Mouse (Mus musculus): Measurements from ENCODE around the gene Aoah.

GRCm38 (mm10) chr13:21005642-21006320 is 211.9 kb downstream of the Aoah start:
- TF ChIP-seq HCFC1 (IDR thresholded peaks at IDR 0.05; ENCODE audit: low read depth, low read length), result no peak
- TF ChIP-seq CTCF (conservative IDR thresholded peaks at IDR 0.05 in 1 of 2, IDR thresholded peaks at IDR 0.05 in 1 of 2; ENCODE audit: low read depth in 2 of 2, low read length in 2 of 2), result no peak
- no peak for TF ChIP-seq MYC (IDR thresholded peaks at IDR 0.05; ENCODE audit: low read depth, low read length)
- TF ChIP-seq MEF2A (IDR thresholded peaks at IDR 0.05; ENCODE audit: borderline replicate concordance, low read depth, low read length), result no peak
- TF ChIP-seq EP300 (IDR thresholded peaks at IDR 0.05; ENCODE audit: low read length), result no peak
- TF ChIP-seq USF1 (IDR thresholded peaks at IDR 0.05; ENCODE audit: low read depth, low read length), result no peak
- no peak for TF ChIP-seq USF2 (conservative IDR thresholded peaks at IDR 0.05; ENCODE audit: low read depth, low read length)
- no peak for TF ChIP-seq ZC3H11A (IDR thresholded peaks at IDR 0.05; ENCODE audit: low read depth, low read length)
- TF ChIP-seq POLR2A (IDR thresholded peaks at IDR 0.05; ENCODE audit: low read depth, low read length), result no peak

All from CH12.LX (cell line).